Mouse (Mus musculus): Measurements from ENCODE around the gene Exoc4. TPM values are rescaled to one million over a fixed set of nuclear protein-coding genes. Genes with fewer than 3 reads are reported as not detected.

Gene Exoc4
- polyA plus RNA-seq, 1 experiment from 2014 or later, result 25.3 TPM

DNA sequence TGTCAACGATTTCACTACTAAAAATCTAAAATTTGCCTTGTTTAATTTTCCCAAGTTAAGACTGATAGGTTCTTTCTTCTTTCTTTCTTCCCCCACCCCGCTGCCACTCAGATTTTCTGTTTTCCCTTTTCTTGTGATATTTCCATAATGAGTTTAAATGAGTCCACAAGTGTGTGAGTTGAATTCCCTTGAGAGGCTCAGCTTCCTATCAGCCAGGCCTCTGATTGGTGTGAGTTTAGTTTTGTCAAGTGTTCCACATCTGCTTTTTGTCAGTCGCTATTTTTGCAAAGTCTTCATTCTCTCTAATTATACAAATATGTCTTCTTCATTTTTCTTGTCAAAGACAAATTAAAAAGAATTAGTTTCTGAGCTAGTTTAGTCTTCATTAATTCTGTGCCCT, 160.7 kb downstream of the Exoc4 start:
- Histone ChIP-seq H3K9ac (ENCODE audit: low read depth, low read length) (no peak overlapping the region), H3K27ac (replicated peaks; ENCODE audit: low read depth, low read length) (no peak overlapping the region), H3K36me3 (ENCODE audit: control insufficient read depth, insufficient read depth, low read length) (no peaks in the 10 kb centered on the region), H3K4me1 (ENCODE audit: control insufficient read depth, insufficient read depth, low read length) (peaks cover 8% of the 10 kb centered on the region), H3K27me3 (replicated peaks; ENCODE audit: control insufficient read depth, insufficient read depth, low read length) (no peaks in the 10 kb centered on the region), H3K4me2 (ENCODE audit: low read depth, low read length) (no peak overlapping the region), H3K9me3 (ENCODE audit: control insufficient read depth, low read length) (no peaks in the 10 kb centered on the region), H3K4me3 (ENCODE audit: low read depth, low read length) (no peak overlapping the region)
- 33% methylated on average over 3 of the region's 3 CpGs for WGBS
- no peak for ATAC-seq (ENCODE audit: low read depth)
- peak; percentile 10 for DNase-seq (ENCODE audit: low spot score)

GRCm38 (mm10) chr6:33425007-33425406, 176.1 kb downstream of the Exoc4 start:
- H3K4me2 ChIP-seq (ENCODE audit: low read depth, low read length), result no peak overlapping the region
- H3K9me3 ChIP-seq (ENCODE audit: control insufficient read depth, low read length), result no peaks in the 10 kb centered on the region
- no peaks in the 10 kb centered on the region for H3K27me3 ChIP-seq (replicated peaks; ENCODE audit: control insufficient read depth, insufficient read depth, low read length)
- H3K9ac ChIP-seq (ENCODE audit: low read depth, low read length), result no peak overlapping the region
- no peaks in the 10 kb centered on the region for H3K36me3 ChIP-seq (ENCODE audit: control insufficient read depth, insufficient read depth, low read length)
- H3K27ac ChIP-seq (replicated peaks; ENCODE audit: low read depth, low read length), result no peak overlapping the region
- no peaks in the 10 kb centered on the region for H3K4me1 ChIP-seq (ENCODE audit: control insufficient read depth, insufficient read depth, low read length)
- ATAC-seq (ENCODE audit: low read depth) (no peak), DNase-seq (ENCODE audit: low spot score) (no peak)
- H3K4me3 ChIP-seq (ENCODE audit: low read depth, low read length), result no peak overlapping the region

GRCm38 (mm10) chr6:33431207-33431787, 182.4 kb downstream of the Exoc4 start:
- Histone ChIP-seq H3K27ac (replicated peaks; ENCODE audit: low read depth, low read length) (no peak overlapping the region), H3K27me3 (replicated peaks; ENCODE audit: control insufficient read depth, insufficient read depth, low read length) (no peaks in the 10 kb centered on the region), H3K4me3 (ENCODE audit: low read depth, low read length) (no peak overlapping the region), H3K9me3 (ENCODE audit: control insufficient read depth, low read length) (no peaks in the 10 kb centered on the region), H3K9ac (ENCODE audit: low read depth, low read length) (no peak overlapping the region), H3K4me2 (ENCODE audit: low read depth, low read length) (no peak overlapping the region), H3K36me3 (ENCODE audit: control insufficient read depth, insufficient read depth, low read length) (no peaks in the 10 kb centered on the region), H3K4me1 (ENCODE audit: control insufficient read depth, insufficient read depth, low read length) (no peaks in the 10 kb centered on the region)
- no peak for ATAC-seq (ENCODE audit: low read depth)
- DNase-seq (ENCODE audit: low spot score), result peak; percentile 3
- 52% methylated on average over 4 of the region's 4 CpGs for WGBS

- DNase-seq (ENCODE audit: low spot score) (no peak), ATAC-seq (ENCODE audit: low read depth) (no peak)
Measured at GRCm38 (mm10) chr6:33440508-33440907, 191.6 kb downstream of the Exoc4 start.

GRCm38 (mm10) chr6:33453810-33454209, 204.9 kb downstream of the Exoc4 start:
- DNase-seq (ENCODE audit: low spot score), result no peak
- Histone ChIP-seq H3K9ac (ENCODE audit: low read depth, low read length) (no peak overlapping the region), H3K27me3 (replicated peaks; ENCODE audit: control insufficient read depth, insufficient read depth, low read length) (no peaks in the 10 kb centered on the region), H3K36me3 (ENCODE audit: control insufficient read depth, insufficient read depth, low read length) (no peaks in the 10 kb centered on the region), H3K9me3 (ENCODE audit: control insufficient read depth, low read length) (no peaks in the 10 kb centered on the region), H3K27ac (replicated peaks; ENCODE audit: low read depth, low read length) (no peak overlapping the region), H3K4me2 (ENCODE audit: low read depth, low read length) (no peak overlapping the region), H3K4me1 (ENCODE audit: control insufficient read depth, insufficient read depth, low read length) (no peaks in the 10 kb centered on the region), H3K4me3 (ENCODE audit: low read depth, low read length) (no peak overlapping the region)
- ATAC-seq (ENCODE audit: low read depth), result no peak
- 92% methylated on average over 2 of the region's 2 CpGs for WGBS

More at GRCm38 (mm10) chr6:33440508-33440907, 191.6 kb downstream of the Exoc4 start:
- no peaks in the 10 kb centered on the region for H3K9me3 ChIP-seq (ENCODE audit: control insufficient read depth, low read length)
- H3K4me2 ChIP-seq (ENCODE audit: low read depth, low read length), result no peak overlapping the region
- H3K4me1 ChIP-seq (ENCODE audit: control insufficient read depth, insufficient read depth, low read length), result no peaks in the 10 kb centered on the region
- H3K27ac ChIP-seq (replicated peaks; ENCODE audit: low read depth, low read length), result no peak overlapping the region
- H3K27me3 ChIP-seq (replicated peaks; ENCODE audit: control insufficient read depth, insufficient read depth, low read length), result no peaks in the 10 kb centered on the region
- H3K36me3 ChIP-seq (ENCODE audit: control insufficient read depth, insufficient read depth, low read length), result no peaks in the 10 kb centered on the region
- no peak overlapping the region for H3K9ac ChIP-seq (ENCODE audit: low read depth, low read length)
- H3K4me3 ChIP-seq (ENCODE audit: low read depth, low read length), result no peak overlapping the region
- 74% methylated on average over 1 of the region's 1 CpGs for WGBS

DNA sequence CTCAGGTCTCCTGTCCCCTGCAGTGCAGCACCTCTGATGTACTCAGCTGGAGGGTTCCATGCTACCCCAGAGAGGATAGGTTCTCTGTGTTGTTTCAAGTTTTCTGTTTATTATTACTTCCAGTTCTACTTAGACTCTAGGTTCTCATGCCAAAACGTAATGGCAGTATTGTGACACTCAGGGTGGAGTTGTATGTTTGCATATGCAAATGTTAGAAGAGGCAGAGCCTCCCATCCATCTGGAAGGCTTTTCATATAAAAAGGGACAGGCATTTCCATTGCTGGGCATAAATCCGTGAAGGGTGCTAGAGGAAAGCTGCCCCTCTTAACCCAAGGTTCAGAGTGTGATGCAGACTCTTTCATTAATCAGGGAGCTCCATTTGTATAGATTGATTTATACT, 205.5 kb downstream of the Exoc4 start:
- 56% methylated on average over 2 of the region's 2 CpGs for WGBS
- H3K27me3 ChIP-seq (replicated peaks; ENCODE audit: control insufficient read depth, insufficient read depth, low read length), result no peaks in the 10 kb centered on the region
- no peak for ATAC-seq (ENCODE audit: low read depth)

DNA sequence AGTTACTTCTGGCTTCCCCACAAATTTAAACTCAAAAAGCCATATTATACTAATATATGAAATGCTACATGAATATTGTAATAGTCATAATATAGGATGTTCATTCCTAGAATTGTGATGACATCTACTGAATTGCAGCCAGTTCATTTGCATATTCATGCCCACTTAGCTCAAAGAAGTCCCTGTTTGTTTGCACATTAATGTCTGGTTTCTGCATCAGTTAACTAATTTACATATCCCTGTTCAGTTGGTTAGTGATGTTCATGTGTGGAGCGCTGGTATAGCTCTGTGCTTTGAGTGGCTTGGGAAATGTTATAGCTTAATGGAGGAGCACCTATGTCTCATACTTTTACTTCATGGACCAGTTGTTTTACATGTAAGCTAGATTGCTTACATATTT, 206.4 kb downstream of the Exoc4 start:
- Histone ChIP-seq H3K4me1 (ENCODE audit: control insufficient read depth, insufficient read depth, low read length) (no peaks in the 10 kb centered on the region), H3K27ac (replicated peaks; ENCODE audit: low read depth, low read length) (no peak overlapping the region), H3K27me3 (replicated peaks; ENCODE audit: control insufficient read depth, insufficient read depth, low read length) (no peaks in the 10 kb centered on the region), H3K36me3 (ENCODE audit: control insufficient read depth, insufficient read depth, low read length) (no peaks in the 10 kb centered on the region), H3K9me3 (ENCODE audit: control insufficient read depth, low read length) (no peaks in the 10 kb centered on the region), H3K9ac (ENCODE audit: low read depth, low read length) (no peak overlapping the region), H3K4me3 (ENCODE audit: low read depth, low read length) (no peak overlapping the region), H3K4me2 (ENCODE audit: low read depth, low read length) (no peak overlapping the region)
- DNase-seq (ENCODE audit: low spot score) (no peak), ATAC-seq (ENCODE audit: low read depth) (no peak)
- WGBS, result 92% methylated on average over 1 of the region's 1 CpGs

More for the DNA sequence above, 205.5 kb downstream of the Exoc4 start:
- DNase-seq (ENCODE audit: low spot score), result no peak
- H3K4me1 ChIP-seq (ENCODE audit: control insufficient read depth, insufficient read depth, low read length), result no peaks in the 10 kb centered on the region
- H3K27ac ChIP-seq (replicated peaks; ENCODE audit: low read depth, low read length), result no peak overlapping the region
- no peaks in the 10 kb centered on the region for H3K9me3 ChIP-seq (ENCODE audit: control insufficient read depth, low read length)
- no peak overlapping the region for H3K4me3 ChIP-seq (ENCODE audit: low read depth, low read length)
- H3K9ac ChIP-seq (ENCODE audit: low read depth, low read length), result no peak overlapping the region
- H3K36me3 ChIP-seq (ENCODE audit: control insufficient read depth, insufficient read depth, low read length), result no peaks in the 10 kb centered on the region
- H3K4me2 ChIP-seq (ENCODE audit: low read depth, low read length), result no peak overlapping the region

DNA sequence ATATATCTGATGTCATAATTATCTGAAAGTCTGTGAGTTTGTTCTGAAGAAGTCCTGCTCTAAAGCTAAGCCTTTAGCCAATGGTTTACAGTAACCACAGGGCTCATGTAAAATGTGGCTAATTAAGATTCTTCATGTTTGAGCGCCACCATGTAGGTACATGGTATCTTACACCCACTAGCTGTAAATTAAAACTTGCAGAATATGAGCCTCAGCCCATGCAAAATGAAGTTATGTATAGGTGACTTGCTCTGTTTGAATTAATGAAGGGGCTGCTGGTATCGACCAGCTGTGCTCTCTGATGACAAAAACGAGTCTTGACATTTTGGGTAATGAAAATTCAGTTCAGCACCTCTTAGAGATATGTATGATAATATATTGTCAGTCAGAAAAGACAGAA, 216.0 kb downstream of the Exoc4 start:
- Histone ChIP-seq H3K27me3 (replicated peaks; ENCODE audit: control insufficient read depth, insufficient read depth, low read length) (no peaks in the 10 kb centered on the region), H3K4me2 (ENCODE audit: low read depth, low read length) (no peak overlapping the region), H3K9ac (ENCODE audit: low read depth, low read length) (no peak overlapping the region), H3K27ac (replicated peaks; ENCODE audit: low read depth, low read length) (no peak overlapping the region), H3K4me1 (ENCODE audit: control insufficient read depth, insufficient read depth, low read length) (no peaks in the 10 kb centered on the region), H3K4me3 (ENCODE audit: low read depth, low read length) (no peak overlapping the region), H3K9me3 (ENCODE audit: control insufficient read depth, low read length) (no peaks in the 10 kb centered on the region), H3K36me3 (ENCODE audit: control insufficient read depth, insufficient read depth, low read length) (no peaks in the 10 kb centered on the region)
- ATAC-seq (ENCODE audit: low read depth), result no peak
- DNase-seq (ENCODE audit: low spot score), result no peak
- 75% methylated on average over 3 of the region's 3 CpGs for WGBS

GRCm38 (mm10) chr6:33465392-33465791, 216.5 kb downstream of the Exoc4 start:
- 63% methylated on average over 3 of the region's 3 CpGs for WGBS
- DNase-seq (ENCODE audit: low spot score) (no peak), ATAC-seq (ENCODE audit: low read depth) (no peak)
- Histone ChIP-seq H3K9ac (ENCODE audit: low read depth, low read length) (no peak overlapping the region), H3K36me3 (ENCODE audit: control insufficient read depth, insufficient read depth, low read length) (no peaks in the 10 kb centered on the region), H3K4me3 (ENCODE audit: low read depth, low read length) (no peak overlapping the region), H3K4me1 (ENCODE audit: control insufficient read depth, insufficient read depth, low read length) (no peaks in the 10 kb centered on the region), H3K9me3 (ENCODE audit: control insufficient read depth, low read length) (no peaks in the 10 kb centered on the region), H3K27ac (replicated peaks; ENCODE audit: low read depth, low read length) (no peak overlapping the region), H3K27me3 (replicated peaks; ENCODE audit: control insufficient read depth, insufficient read depth, low read length) (no peaks in the 10 kb centered on the region), H3K4me2 (ENCODE audit: low read depth, low read length) (no peak overlapping the region)
